Mouse (Mus musculus): ENCODE data around the gene Sfpq. TPM values are rescaled to one million over a fixed set of nuclear protein-coding genes. Genes with fewer than 3 reads are reported as not detected.
A peak's percentile ranks its signal among the peaks of the same experiment; 100 is the strongest.
"Not testable (repeated sequence)": the region's sequence is repeated elsewhere in the genome, so short reads cannot be mapped to it uniquely, and the experiment has no call there.

Gene Sfpq
- polyA plus RNA-seq, 1 experiment from 2014 or later = 179 TPM

DNA sequence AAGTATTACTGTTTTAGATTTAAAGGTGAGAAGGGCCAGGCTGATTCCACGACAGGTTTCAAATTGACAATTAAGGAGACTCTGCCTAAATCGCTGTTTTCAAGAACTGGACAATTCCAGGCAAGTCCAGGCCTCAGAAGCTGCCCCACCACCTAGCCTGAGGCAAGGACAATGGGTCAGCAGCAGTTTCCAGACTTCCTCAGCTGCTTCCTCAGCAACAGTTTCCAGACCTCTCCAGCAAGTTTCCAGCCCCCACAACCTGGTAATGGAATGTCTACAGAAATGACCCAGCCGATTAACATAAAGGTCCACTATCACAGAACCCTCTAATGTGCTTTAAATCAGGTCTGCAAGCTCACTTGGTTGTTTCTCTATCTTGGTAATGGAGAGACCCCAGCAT, 16.7 kb upstream of the Sfpq start:
- 76% methylated on average over 3 of the region's 3 CpGs for WGBS
- no peaks in the 10 kb centered on the region for H3K9me3 ChIP-seq
- no peak overlapping the region for H3K9ac ChIP-seq (replicated peaks)
- peaks cover 10% of the 10 kb centered on the region; the same call in 1 of the 2 replicates for H3K4me1 ChIP-seq (replicated peaks)
- peaks cover 5% of the 10 kb centered on the region for H3K27me3 ChIP-seq
- ATAC-seq (ENCODE audit: insufficient number of reproducible peaks, insufficient read depth, low FRiP score, low TSS enrichment, low read depth) = no peak
- no peak overlapping the region for H3K4me2 ChIP-seq
- 0 out of 2 replicates have a peak overlapping the region, but pooled peaks have one; percentile 2 for H3K27ac ChIP-seq
- H3K36me3 ChIP-seq = no peaks in the 10 kb centered on the region
- H3K4me3 ChIP-seq (replicated peaks) = no peak overlapping the region

GRCm38 (mm10) chr4:127005113-127005936, 15.8 kb upstream of the Sfpq start:
- Histone ChIP-seq H3K27ac (peak overlapping the region; percentile 2), H3K4me3 (replicated peaks) (peak overlapping the region; percentile 35), H3K4me1 (replicated peaks) (peaks cover 10% of the 10 kb centered on the region; the same call in 1 of the 2 replicates), H3K27me3 (peaks cover 5% of the 10 kb centered on the region), H3K9ac (replicated peaks) (peak overlapping the region; percentile 52), H3K9me3 (no peaks in the 10 kb centered on the region), H3K36me3 (no peaks in the 10 kb centered on the region), H3K4me2 (peak overlapping the region; percentile 57)
- 0 out of 2 replicates have a peak, but pooled peaks have one; percentile 20 for ATAC-seq (ENCODE audit: insufficient number of reproducible peaks, insufficient read depth, low FRiP score, low TSS enrichment, low read depth)
- 16% methylated on average over 25 of the region's 25 CpGs for WGBS

DNA sequence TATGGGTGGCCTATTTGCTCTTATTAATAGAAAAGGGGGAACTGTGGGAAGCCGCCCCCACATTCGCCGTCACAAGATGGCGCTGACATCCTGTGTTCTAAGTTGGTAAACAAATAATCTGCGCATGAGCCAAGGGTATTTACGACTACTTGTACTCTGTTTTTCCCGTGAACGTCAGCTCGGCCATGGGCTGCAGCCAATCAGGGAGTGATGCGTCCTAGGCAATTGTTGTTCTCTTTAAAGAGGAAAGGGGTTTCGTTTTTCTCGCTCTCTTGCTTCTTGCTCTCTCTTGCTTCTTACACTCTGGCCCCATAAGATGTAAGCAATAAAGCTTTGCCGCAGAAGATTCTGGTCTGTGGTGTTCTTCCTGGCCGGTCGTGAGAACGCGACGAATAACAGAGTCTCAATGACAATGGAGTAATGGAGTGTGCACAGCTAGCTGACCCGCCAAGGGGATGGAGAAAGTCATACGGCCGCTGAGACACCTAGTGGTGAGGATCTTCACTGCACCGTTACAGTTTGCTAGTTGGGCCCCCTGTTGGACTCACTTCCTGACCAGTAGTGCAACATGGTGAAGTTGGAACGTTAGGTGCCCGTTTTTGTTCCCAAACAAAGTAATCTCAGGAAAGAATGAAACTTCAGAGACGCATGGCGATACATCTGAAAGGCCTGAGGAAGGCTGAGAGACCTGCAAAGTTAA, 5.7 kb upstream of the Sfpq start:
- H3K4me1 ChIP-seq (replicated peaks); H3K36me3 ChIP-seq; H3K27me3 ChIP-seq; H3K27ac ChIP-seq; H3K9me3 ChIP-seq; H3K9ac ChIP-seq (replicated peaks): not testable (repeated sequence)
- WGBS = 15% methylated on average over 14 of the region's 26 CpGs
- Histone ChIP-seq H3K4me3 (replicated peaks) (peak overlapping the region; percentile 27), H3K4me2 (peak overlapping the region; percentile 30)
- peak; percentile 79 for ATAC-seq (ENCODE audit: insufficient number of reproducible peaks, insufficient read depth, low FRiP score, low TSS enrichment, low read depth)

GRCm38 (mm10) chr4:127016366-127016765, 4.8 kb upstream of the Sfpq start:
- Histone ChIP-seq H3K27me3 (no peaks in the 10 kb centered on the region), H3K27ac (no peak overlapping the region), H3K4me3 (replicated peaks) (no peak overlapping the region), H3K36me3 (no peaks in the 10 kb centered on the region), H3K4me2 (no peak overlapping the region), H3K9me3 (no peaks in the 10 kb centered on the region), H3K9ac (replicated peaks) (no peak overlapping the region), H3K4me1 (replicated peaks) (no peaks in the 10 kb centered on the region)
- no peak for ATAC-seq (ENCODE audit: insufficient number of reproducible peaks, insufficient read depth, low FRiP score, low TSS enrichment, low read depth)
- WGBS = 86% methylated on average over 4 of the region's 4 CpGs

- no peak for ATAC-seq (ENCODE audit: insufficient number of reproducible peaks, insufficient read depth, low FRiP score, low TSS enrichment, low read depth)
- 11% methylated on average over 13 of the region's 13 CpGs for WGBS
- no peak overlapping the region for H3K9ac ChIP-seq (replicated peaks)
Measured at GRCm38 (mm10) chr4:127020411-127021150, 543 bp upstream of the Sfpq start.

DNA sequence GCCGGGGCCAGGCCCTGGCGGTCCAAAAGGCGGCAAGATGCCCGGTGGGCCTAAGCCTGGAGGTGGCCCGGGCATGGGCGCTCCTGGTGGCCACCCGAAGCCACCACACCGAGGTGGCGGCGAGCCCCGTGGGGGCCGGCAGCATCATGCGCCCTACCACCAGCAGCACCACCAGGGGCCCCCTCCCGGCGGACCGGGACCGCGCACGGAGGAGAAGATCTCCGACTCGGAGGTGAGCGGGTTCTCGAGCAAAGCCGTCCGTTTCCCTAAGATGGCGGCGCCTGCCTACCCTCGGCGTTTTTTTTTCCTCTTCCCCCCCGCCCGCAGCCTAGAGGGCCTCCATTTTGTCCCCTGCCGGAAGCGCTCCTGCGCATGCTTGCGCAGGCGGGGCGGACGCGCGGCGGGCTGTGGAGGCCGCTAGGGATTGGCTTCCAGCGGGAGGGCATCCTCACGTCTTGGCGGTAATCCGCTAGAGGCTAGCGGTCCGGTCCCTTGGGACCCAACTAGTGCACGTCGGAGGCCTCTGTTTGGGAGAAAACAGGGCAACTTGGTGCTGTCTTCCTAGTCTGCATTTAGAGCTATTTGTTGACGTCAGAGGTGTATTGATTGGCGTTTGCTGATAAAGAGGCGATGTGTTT, 984 bp downstream of the Sfpq start:
- H3K9me3 ChIP-seq = no peaks in the 10 kb centered on the region
- H3K4me2 ChIP-seq = peak overlapping the region; percentile 98
- peak; percentile 53 for ATAC-seq (ENCODE audit: insufficient number of reproducible peaks, insufficient read depth, low FRiP score, low TSS enrichment, low read depth)
- under 1% methylated on average over 51 of the region's 53 CpGs for WGBS
- H3K4me3 ChIP-seq (replicated peaks) = peak overlapping the region; percentile 100
- peaks cover 49% of the 10 kb centered on the region for H3K36me3 ChIP-seq
- peaks cover 24% of the 10 kb centered on the region for H3K4me1 ChIP-seq (replicated peaks)
- H3K27ac ChIP-seq = peak overlapping the region; percentile 100
- H3K9ac ChIP-seq (replicated peaks) = peak overlapping the region; percentile 100
- no peaks in the 10 kb centered on the region for H3K27me3 ChIP-seq

More at GRCm38 (mm10) chr4:127020411-127021150, 543 bp upstream of the Sfpq start:
- no peaks in the 10 kb centered on the region for H3K27me3 ChIP-seq
- peak overlapping the region; percentile 55 for H3K4me2 ChIP-seq
- peak overlapping the region; percentile 35; the same call in 1 of the 2 replicates for H3K27ac ChIP-seq
- H3K9me3 ChIP-seq = no peaks in the 10 kb centered on the region
- H3K4me3 ChIP-seq (replicated peaks) = peak overlapping the region; percentile 100
- H3K4me1 ChIP-seq (replicated peaks) = peaks cover 15% of the 10 kb centered on the region
- peaks cover 34% of the 10 kb centered on the region for H3K36me3 ChIP-seq

- H3K4me2 ChIP-seq = peak overlapping the region; percentile 98
- H3K9ac ChIP-seq (replicated peaks) = peak overlapping the region; percentile 100
- H3K4me3 ChIP-seq (replicated peaks) = peak overlapping the region; percentile 100
- no peaks in the 10 kb centered on the region for H3K27me3 ChIP-seq
- H3K27ac ChIP-seq = no peak overlapping the region
- no peak for ATAC-seq (ENCODE audit: insufficient number of reproducible peaks, insufficient read depth, low FRiP score, low TSS enrichment, low read depth)
- H3K4me1 ChIP-seq (replicated peaks) = peaks cover 24% of the 10 kb centered on the region
- H3K36me3 ChIP-seq = peaks cover 60% of the 10 kb centered on the region
- no peaks in the 10 kb centered on the region for H3K9me3 ChIP-seq
- WGBS = 5% methylated on average over 9 of the region's 9 CpGs
Measured at GRCm38 (mm10) chr4:127023201-127023600, 2.1 kb downstream of the Sfpq start.

GRCm38 (mm10) chr4:127024240-127024639, 3.1 kb downstream of the Sfpq start:
- Histone ChIP-seq H3K27me3 (no peaks in the 10 kb centered on the region), H3K36me3 (peaks cover 67% of the 10 kb centered on the region), H3K9ac (replicated peaks) (peak overlapping the region; percentile 100), H3K4me3 (replicated peaks) (peak overlapping the region; percentile 100), H3K4me2 (peak overlapping the region; percentile 98), H3K27ac (no peak overlapping the region), H3K9me3 (no peaks in the 10 kb centered on the region), H3K4me1 (replicated peaks) (peaks cover 24% of the 10 kb centered on the region)
- WGBS = 56% methylated on average over 1 of the region's 1 CpGs
- no peak for ATAC-seq (ENCODE audit: insufficient number of reproducible peaks, insufficient read depth, low FRiP score, low TSS enrichment, low read depth)

- H3K27ac ChIP-seq = no peak overlapping the region
- no peak overlapping the region for H3K9ac ChIP-seq (replicated peaks)
- H3K9me3 ChIP-seq = no peaks in the 10 kb centered on the region
- WGBS = 92% methylated on average over 4 of the region's 4 CpGs
- peaks cover 24% of the 10 kb centered on the region for H3K4me1 ChIP-seq (replicated peaks)
- H3K4me2 ChIP-seq = no peak overlapping the region
- peaks cover 93% of the 10 kb centered on the region for H3K36me3 ChIP-seq
- no peak for ATAC-seq (ENCODE audit: insufficient number of reproducible peaks, insufficient read depth, low FRiP score, low TSS enrichment, low read depth)
- 0 out of 2 replicates have a peak overlapping the region, but pooled peaks have one; percentile 7 for H3K4me3 ChIP-seq (replicated peaks)
- no peaks in the 10 kb centered on the region for H3K27me3 ChIP-seq
Measured at GRCm38 (mm10) chr4:127026826-127027225, 5.7 kb downstream of the Sfpq start.

DNA sequence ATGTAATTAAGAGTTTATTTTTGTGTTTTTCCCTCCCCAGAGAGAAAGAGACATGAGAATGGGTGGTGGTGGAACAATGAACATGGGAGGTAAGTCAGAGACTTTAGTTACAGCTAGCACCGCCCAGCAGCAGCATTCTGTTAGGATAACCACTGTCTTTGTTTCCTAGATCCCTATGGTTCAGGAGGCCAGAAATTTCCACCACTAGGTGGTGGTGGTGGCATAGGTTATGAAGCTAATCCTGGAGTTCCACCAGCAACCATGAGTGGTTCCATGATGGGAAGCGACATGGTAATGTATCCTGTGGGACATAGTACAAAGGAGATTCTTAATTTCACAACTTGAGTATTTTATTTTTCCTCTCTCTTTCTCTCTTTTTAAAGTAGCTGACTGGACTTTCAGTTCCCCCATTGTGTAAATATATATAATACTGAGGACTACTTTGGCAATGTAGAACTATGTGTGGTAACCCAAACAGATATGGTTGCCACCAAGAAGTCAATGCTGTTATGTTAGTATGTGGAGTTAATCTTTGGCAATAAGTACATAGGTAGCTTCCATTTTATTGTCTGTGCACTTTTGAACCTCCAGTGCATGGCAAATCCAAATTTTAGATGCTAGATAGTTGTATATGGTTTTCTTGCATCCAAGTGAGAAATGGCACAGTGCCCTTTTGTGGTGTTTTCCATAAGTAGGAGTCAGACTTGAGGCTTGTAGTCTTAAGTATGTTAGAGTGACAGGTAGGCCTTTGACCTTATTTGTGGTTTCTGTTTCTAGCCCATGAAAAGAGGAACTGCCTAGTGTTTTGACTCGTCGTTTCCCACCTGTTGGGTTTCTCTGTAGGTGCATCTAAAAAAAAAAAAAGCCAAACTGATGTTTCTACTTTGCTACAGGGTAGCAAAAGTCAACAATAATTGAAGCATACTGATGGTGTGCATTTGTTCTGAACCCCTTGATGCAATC, 6.4 kb downstream of the Sfpq start:
- no peaks in the 10 kb centered on the region for H3K27me3 ChIP-seq
- H3K36me3 ChIP-seq = peaks cover 96% of the 10 kb centered on the region
- H3K4me1 ChIP-seq (replicated peaks) = peaks cover 24% of the 10 kb centered on the region
- 85% methylated on average over 4 of the region's 4 CpGs for WGBS
- H3K9ac ChIP-seq (replicated peaks) = no peak overlapping the region
- no peak overlapping the region for H3K4me2 ChIP-seq
- H3K4me3 ChIP-seq (replicated peaks) = 0 out of 2 replicates have a peak overlapping the region, but pooled peaks have one; percentile 7
- no peaks in the 10 kb centered on the region for H3K9me3 ChIP-seq
- no peak for ATAC-seq (ENCODE audit: insufficient number of reproducible peaks, insufficient read depth, low FRiP score, low TSS enrichment, low read depth)
- H3K27ac ChIP-seq = no peak overlapping the region
